Mouse (Mus musculus): Measurements from ENCODE around the gene Crabp1.

DNA sequence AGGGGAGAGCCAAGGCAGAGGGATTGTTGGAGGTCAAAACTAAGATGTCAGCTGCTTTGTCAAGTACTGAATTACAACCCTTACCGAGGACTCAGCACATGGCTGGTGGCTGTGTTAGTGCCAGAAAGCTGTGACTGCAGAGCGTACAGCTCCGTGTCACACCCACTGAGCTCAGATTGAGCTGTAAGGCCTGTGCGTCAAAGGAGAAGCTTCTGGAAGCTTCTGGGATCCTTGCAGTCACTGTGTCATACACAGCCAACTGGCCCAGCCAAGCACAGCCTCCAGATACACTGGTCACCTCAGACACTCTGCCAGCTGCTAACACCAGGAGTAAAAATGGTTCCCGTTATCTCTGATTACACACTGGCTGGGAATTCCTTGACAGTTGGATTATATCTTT is 39.8 kb downstream of the Crabp1 start:
- no peak for TF ChIP-seq EP300 (IDR thresholded peaks at IDR 0.05; ENCODE audit: low read depth in 1 of 2, low read length in 2 of 2)
- TF ChIP-seq POLR2AphosphoS2 (IDR thresholded peaks at IDR 0.05; ENCODE audit: low read length): no peak
- TF ChIP-seq CHD2 (IDR thresholded peaks at IDR 0.05; ENCODE audit: low read length): no peak
- TF ChIP-seq CTCF (IDR thresholded peaks at IDR 0.05 in 2 of 3, conservative IDR thresholded peaks at IDR 0.05 in 1 of 3; ENCODE audit: control insufficient read depth in 1 of 3, insufficient read depth in 1 of 3, low read depth in 2 of 3, low read length in 3 of 3, poor library complexity in 1 of 3, severe bottlenecking in 1 of 3): no peak
- TF ChIP-seq RAD21 (IDR thresholded peaks at IDR 0.05; ENCODE audit: low read depth, low read length): no peak
- no peak for TF ChIP-seq POLR2A (IDR thresholded peaks at IDR 0.05; ENCODE audit: control insufficient read depth in 1 of 2, insufficient read depth in 1 of 2, low read depth in 1 of 2, low read length in 2 of 2, poor library complexity in 1 of 2)
- no peak for TF ChIP-seq CHD1 (IDR thresholded peaks at IDR 0.05; ENCODE audit: low read depth, low read length)
- no peak for TF ChIP-seq POLR2AphosphoS5 (IDR thresholded peaks at IDR 0.05; ENCODE audit: borderline replicate concordance, low read depth, low read length)
- no peak for TF ChIP-seq NELFE (IDR thresholded peaks at IDR 0.05; ENCODE audit: low read depth, low read length)
- no peak for TF ChIP-seq ZMIZ1 (IDR thresholded peaks at IDR 0.05; ENCODE audit: low read depth, low read length)

Measured in MEL (cell line).